ENCODE assay signal across 28 mouse cellular contexts in genomic region chr2:49847831-49848230, GRCm38 (mm10).
A peak's percentile ranks its signal among the peaks of the same experiment; 100 is the strongest.
DNase-seq lines count a peak whose midpoint lies in the region; ATAC-seq and TF ChIP-seq lines count a peak whose summit lies in the region.
"Had no signal": no experiment of that assay in that cellular context is flagged by ENCODE, and none has a peak within 500 bp of the region (broad histone marks: within the 10 kb centered on the region; RNA-seq: fewer than 3 reads in every experiment).

No protein-coding gene starts in this region.

- H3K9me3 ChIP-seq in heart, embryonic 16.5 days (replicated peaks; ENCODE audit: control insufficient read depth, low read length), result no peaks in the 10 kb centered on the region
- no peaks in the 10 kb centered on the region for H3K9me3 ChIP-seq in stomach, postnatal 0 days (ENCODE audit: control insufficient read depth, low read length)
- H3K9me3 ChIP-seq: forebrain, embryonic 13.5 days; hindbrain, embryonic 15.5 days; intestine, embryonic 15.5 days; limb, embryonic 13.5 days; liver, embryonic 13.5 days; megakaryocyte, embryonic 14.5 days; neural tube, embryonic 13.5 days had no signal

- no peaks in the 10 kb centered on the region for H3K27me3 ChIP-seq in heart, embryonic 16.5 days (ENCODE audit: control insufficient read depth, insufficient read depth, low read length)
- H3K27me3 ChIP-seq in stomach, postnatal 0 days (ENCODE audit: control insufficient read depth, insufficient read depth, low read length), result no peaks in the 10 kb centered on the region
- H3K27me3 ChIP-seq: forebrain, embryonic 13.5 days; hindbrain, embryonic 15.5 days; intestine, embryonic 15.5 days; limb, embryonic 13.5 days; liver, embryonic 13.5 days; megakaryocyte, embryonic 14.5 days; neural tube, embryonic 13.5 days had no signal

- WGBS in heart, embryonic 16.5 days, result 69% methylated on average over 2 of the region's 2 CpGs
- 48% methylated on average over 2 of the region's 2 CpGs for WGBS in stomach, postnatal 0 days

- no peak for TF ChIP-seq CTCF in stomach, postnatal 0 days (IDR thresholded peaks at IDR 0.05; ENCODE audit: low read depth)
- TF ChIP-seq CTCF in gastrocnemius, adult 2 months (IDR thresholded peaks at IDR 0.05), result no peak

- no peaks in the 10 kb centered on the region for H3K36me3 ChIP-seq in heart, embryonic 16.5 days (ENCODE audit: control insufficient read depth, insufficient read depth)
- H3K36me3 ChIP-seq in stomach, postnatal 0 days (ENCODE audit: control insufficient read depth, insufficient read depth, low read length), result no peaks in the 10 kb centered on the region
- H3K36me3 ChIP-seq: hindbrain, embryonic 15.5 days; intestine, embryonic 15.5 days; limb, embryonic 13.5 days; liver, embryonic 13.5 days; neural tube, embryonic 13.5 days had no signal

- no peak for TF ChIP-seq EP300 in stomach, postnatal 0 days (optimal IDR thresholded peaks at IDR 0.05)

- no peak overlapping the region for H3K4me2 ChIP-seq in heart, embryonic 16.5 days (ENCODE audit: low read depth, low read length)
- no peak overlapping the region for H3K4me2 ChIP-seq in stomach, postnatal 0 days (replicated peaks; ENCODE audit: low read depth)
- H3K4me2 ChIP-seq: forebrain, embryonic 13.5 days; hindbrain, embryonic 15.5 days; intestine, embryonic 15.5 days; limb, embryonic 13.5 days; liver, embryonic 13.5 days; neural tube, embryonic 13.5 days had no signal

- no peaks in the 10 kb centered on the region for H3K4me1 ChIP-seq in heart, embryonic 16.5 days (ENCODE audit: control insufficient read depth, insufficient read depth, low read length)
- H3K4me1 ChIP-seq in stomach, postnatal 0 days (replicated peaks; ENCODE audit: control insufficient read depth, insufficient read depth), result no peaks in the 10 kb centered on the region
- H3K4me1 ChIP-seq: intestine, embryonic 15.5 days; limb, embryonic 13.5 days; liver, embryonic 13.5 days had no signal

- ATAC-seq in heart, embryonic 16.5 days (replicated peaks; ENCODE audit: extremely low read depth, insufficient read depth, low FRiP score), result 0 out of 2 replicates have a peak, but pooled peaks have one; percentile 28
- ATAC-seq in granulocyte monocyte progenitor cell, adult 5-6 weeks (replicated peaks; ENCODE audit: poor library complexity, severe bottlenecking), result peak; percentile 20; the same call in 1 of the 2 replicates
- ATAC-seq in stomach, postnatal 0 days (ENCODE audit: low FRiP score, low TSS enrichment), result peak; percentile 45; the same call in 1 of the 2 replicates
- ATAC-seq: forebrain, embryonic 13.5 days; intestine, embryonic 15.5 days had no signal

- H3K27ac ChIP-seq in heart, embryonic 16.5 days (ENCODE audit: low read length), result no peak overlapping the region
- H3K27ac ChIP-seq in stomach, postnatal 0 days (replicated peaks), result no peak overlapping the region
- H3K27ac ChIP-seq in gastrocnemius, adult 2 months, result no peak overlapping the region
- H3K27ac ChIP-seq: forebrain, embryonic 13.5 days; hindbrain, embryonic 15.5 days; intestine, embryonic 15.5 days; layer of hippocampus, adult 2 months; limb, embryonic 13.5 days; liver, embryonic 13.5 days; neural tube, embryonic 13.5 days had no signal

- DNase-seq in heart, postnatal 25 days (ENCODE audit: low spot score), result no peak
- DNase-seq in stomach, postnatal 0 days (ENCODE audit: low spot score), result no peak
- peak; percentile 29 to 40 for DNase-seq in thymus, postnatal 36 days
- DNase-seq in gastrocnemius, adult 2 months, result no peak
- no peak for DNase-seq in left cerebral cortex, adult 11 months (ENCODE audit: low spot score)
- no peak for DNase-seq in kidney, postnatal 10 days
- DNase-seq: adrenal gland, adult 8-10 months; cerebellum, adult 2 months; cerebellum, postnatal 25 days; gastrocnemius, postnatal 25 days; heart, postnatal 4 days; kidney, adult 9 months; kidney, postnatal 25 days; liver, embryonic 13.5 days; lung, adult 2 months; lung, postnatal 14 days; midbrain, embryonic 14.5 days; retina, postnatal 1 day; right cerebral cortex, postnatal 4 days had no signal

- no peak overlapping the region for H3K9ac ChIP-seq in heart, embryonic 16.5 days (ENCODE audit: low read length)
- H3K9ac ChIP-seq in stomach, postnatal 0 days (ENCODE audit: low read length), result no peak overlapping the region
- H3K9ac ChIP-seq: forebrain, embryonic 13.5 days; hindbrain, embryonic 15.5 days; intestine, embryonic 15.5 days; limb, embryonic 13.5 days; liver, embryonic 13.5 days; neural tube, embryonic 13.5 days had no signal

- intact Hi-C loops in heart, postnatal 25 days (cut with DNase I), result no loop called here
- intact Hi-C loops in gastrocnemius, adult 2 months (cut with DNase I), result no loop called here

- H3K4me3 ChIP-seq in heart, embryonic 16.5 days (ENCODE audit: low read length), result no peak overlapping the region
- no peak overlapping the region for H3K4me3 ChIP-seq in stomach, postnatal 0 days (ENCODE audit: low read depth, low read length)
- no peak overlapping the region for H3K4me3 ChIP-seq in gastrocnemius, adult 2 months
- H3K4me3 ChIP-seq: forebrain, embryonic 13.5 days; hindbrain, embryonic 15.5 days; intestine, embryonic 15.5 days; layer of hippocampus, adult 2 months; limb, embryonic 13.5 days; liver, embryonic 13.5 days; megakaryocyte, embryonic 14.5 days; neural tube, embryonic 13.5 days had no signal

Comparison
In these comparisons a context has a peak if more than half of its experiments do, and no peak if none do; other contexts are left out.
1. DNase-seq: peak in thymus, postnatal 36 days (2 of 2); none in heart, postnatal 25 days (single experiment), stomach, postnatal 0 days (single experiment), gastrocnemius, adult 2 months (single experiment), left cerebral cortex, adult 11 months (single experiment) and kidney, postnatal 10 days (single experiment).
2. Peak in every context shown above with its lines, with median percentiles within 50 percentile points of each other: ATAC-seq.